Mouse (Mus musculus) left cerebral cortex, postnatal 10 days (tissue): ENCODE data around the gene Fcor. TPM values are rescaled to one million over a fixed set of nuclear protein-coding genes. Genes with fewer than 3 reads are reported as not detected.

ENCODE experiments used
- DNase-seq, 2 experiments: peaks; one replicate each; pipeline ENCODE4 v3.0.0; 2021 to 2022; ENCODE audit warnings: low spot score in 2 of 2, mixed read lengths in 1 of 2; ENCODE audit errors: extremely low spot score in 1 of 2
- intact Hi-C: fragments of 180-260 bp; cut with DNase I; formaldehyde crosslinking; loops from one replicate; pipeline ENCODE4 v1.15.1; 2025
- total RNA-seq, 2 experiments: library from RNA; stranded (reverse); gene quantifications; 2 replicates each; pipeline ENCODE4 v1.2.3; 2021

The Fcor gene
- total RNA-seq = 10 to 100 TPM; 18.6 to 25.9 TPM

DNA sequence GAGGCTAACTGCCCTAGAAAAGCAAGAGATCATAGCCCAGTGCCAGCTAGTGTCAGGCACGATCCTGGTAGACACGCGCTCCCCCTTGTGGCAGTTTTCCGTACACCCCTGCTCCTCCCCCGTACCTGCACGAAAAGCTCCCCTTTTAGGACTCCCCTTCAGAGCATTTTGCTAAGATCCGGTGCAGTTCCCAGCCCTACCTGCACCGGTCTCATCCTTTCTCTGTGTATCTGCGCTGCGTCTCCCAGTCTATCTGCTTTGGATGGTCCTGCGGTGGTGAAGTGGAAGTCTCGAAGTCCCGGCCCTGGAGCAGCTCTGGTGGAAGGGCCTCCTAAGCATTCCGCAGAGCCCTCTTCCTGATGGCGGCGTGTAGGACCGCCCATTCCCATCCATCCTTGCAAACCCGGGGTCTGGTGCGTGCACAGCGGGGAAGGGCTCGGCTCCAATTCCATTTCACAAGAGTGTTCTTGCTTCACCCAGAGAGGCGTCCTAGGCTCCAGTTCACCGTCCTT, at the start of gene Fcor:
Gene Fcor, minus strand, starts transcription at position 383 of the 512 bp plus-strand sequence.
- DNase-seq = peak; percentile 78 to 86
- intact Hi-C loops = loop anchor here (5.0 kb wide), 2 partner anchors 45 to 115 kb away; partner anchors contain the start of gene Pcp2

GRCm38 (mm10) chr8:3721041-3721440, 48.9 kb upstream of the Fcor start:
- intact Hi-C loops = no loop called here
- no peak for DNase-seq

- DNase-seq = no peak
- intact Hi-C loops = no loop called here
Measured at GRCm38 (mm10) chr8:3720551-3720950, 48.4 kb upstream of the Fcor start, which contains the start of gene Clec4g. TSS of gene Clec4g (minus strand) at chr8:3720651.

GRCm38 (mm10) chr8:3718559-3718958, 46.4 kb upstream of the Fcor start:
- intact Hi-C loops = no loop called here
- peak in 1 of 2 experiments; percentile 65 for DNase-seq

GRCm38 (mm10) chr8:3717321-3717954, 45.3 kb upstream of the Fcor start:
- intact Hi-C loops = no loop called here
- no peak for DNase-seq

GRCm38 (mm10) chr8:3711646-3712045, 39.5 kb upstream of the Fcor start:
- DNase-seq = no peak
- intact Hi-C loops = no loop called here

DNA sequence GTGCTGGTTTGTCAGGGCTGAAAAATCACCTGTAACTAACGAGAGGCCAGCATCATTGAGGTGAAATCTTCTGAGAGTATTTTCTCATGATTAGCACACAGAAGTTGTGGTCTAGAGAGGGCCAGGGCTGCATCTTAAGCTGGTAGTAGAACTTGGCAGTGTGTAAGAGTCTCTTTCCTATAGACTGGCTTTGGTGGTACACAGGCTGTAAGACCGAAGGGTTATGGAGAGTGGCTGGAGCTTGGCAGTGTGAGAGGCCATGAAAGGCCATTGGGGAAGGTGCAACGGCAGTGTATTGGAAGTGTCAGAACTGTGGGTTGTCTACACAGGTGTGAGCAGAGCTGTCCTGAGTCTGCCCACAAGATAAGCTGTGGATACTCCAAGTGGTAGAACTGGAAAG, 38.1 kb upstream of the Fcor start:
- intact Hi-C loops = no loop called here
- DNase-seq = no peak

GRCm38 (mm10) chr8:3707611-3708010, 35.4 kb upstream of the Fcor start:
- intact Hi-C loops = no loop called here
- no peak for DNase-seq

DNA sequence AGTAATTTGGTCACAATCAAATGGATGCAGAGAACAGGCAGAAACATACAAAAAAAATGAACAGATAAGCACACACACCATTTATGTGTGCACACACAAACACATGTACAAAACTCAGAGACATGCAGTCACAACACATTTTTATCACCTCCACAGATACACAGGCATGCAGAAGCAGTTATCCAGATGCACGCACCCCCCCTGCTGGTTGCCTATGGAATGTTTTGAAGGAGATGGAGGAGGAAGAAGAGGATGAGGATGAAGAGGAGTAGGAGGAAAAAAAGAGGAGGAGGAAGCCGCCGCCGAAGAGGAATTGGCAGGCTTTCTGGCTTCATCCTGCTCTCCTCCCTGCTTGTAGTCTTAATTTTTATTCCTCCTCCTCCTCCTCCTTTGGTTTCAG, 33.5 kb upstream of the Fcor start:
- no peak for DNase-seq
- intact Hi-C loops = no loop called here

- DNase-seq = no peak
- intact Hi-C loops = no loop called here
Measured at GRCm38 (mm10) chr8:3701491-3701890, 29.3 kb upstream of the Fcor start.

DNA sequence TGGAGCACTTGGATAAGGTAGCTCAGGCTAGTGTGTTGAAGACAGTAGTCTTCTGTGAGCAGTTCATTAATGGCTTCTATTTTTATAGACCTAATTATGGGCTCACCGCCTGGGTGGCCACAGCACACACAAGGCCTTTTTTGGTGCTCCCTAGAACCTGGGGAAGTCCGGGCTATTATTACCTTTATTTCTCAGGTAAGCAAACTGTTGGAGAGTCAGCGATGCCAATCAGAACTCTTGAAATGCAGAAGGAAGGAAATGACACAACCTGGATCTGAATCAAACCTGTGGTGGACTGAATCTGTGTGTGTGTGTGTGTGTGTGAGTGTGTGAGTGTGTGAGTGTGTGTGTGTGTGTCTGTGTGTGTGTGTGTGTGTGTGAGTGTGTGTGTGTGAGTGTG, 22.0 kb upstream of the Fcor start, which contains the start of gene Fcer2a:
Gene Fcer2a, minus strand, starts transcription at position 55 of the 400 bp plus-strand sequence.
- intact Hi-C loops = no loop called here
- no peak for DNase-seq

- intact Hi-C loops = no loop called here
- DNase-seq = no peak
Measured at GRCm38 (mm10) chr8:3690774-3691173, 18.6 kb upstream of the Fcor start.

- intact Hi-C loops = no loop called here
- DNase-seq = no peak
Measured at GRCm38 (mm10) chr8:3687537-3687936, 15.4 kb upstream of the Fcor start.

DNA sequence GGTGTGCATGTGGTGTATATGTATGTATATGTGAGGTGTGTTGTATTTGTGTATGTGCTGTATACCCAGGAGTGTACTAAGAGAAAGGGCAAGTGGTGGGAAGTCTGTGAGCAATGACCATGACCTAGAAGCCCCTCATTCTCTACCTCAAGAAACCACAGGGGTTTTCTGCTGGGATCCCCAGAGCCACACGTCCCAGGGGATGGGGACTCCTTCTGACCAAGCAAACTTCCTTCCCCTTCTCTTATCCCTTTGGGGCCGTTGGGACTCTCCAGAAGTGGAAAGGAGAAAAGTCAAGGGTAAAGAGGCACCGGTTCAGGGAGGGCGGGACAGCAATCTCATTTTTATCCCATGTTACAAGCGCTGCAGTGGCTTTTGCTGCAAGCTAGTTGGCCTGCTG, 13.3 kb upstream of the Fcor start:
- DNase-seq = no peak
- intact Hi-C loops = no loop called here

- intact Hi-C loops = no loop called here
- DNase-seq = no peak
Measured at GRCm38 (mm10) chr8:3684530-3684929, 12.4 kb upstream of the Fcor start.

GRCm38 (mm10) chr8:3683408-3684176, 11.4 kb upstream of the Fcor start:
- no peak for DNase-seq
- intact Hi-C loops = no loop called here

DNA sequence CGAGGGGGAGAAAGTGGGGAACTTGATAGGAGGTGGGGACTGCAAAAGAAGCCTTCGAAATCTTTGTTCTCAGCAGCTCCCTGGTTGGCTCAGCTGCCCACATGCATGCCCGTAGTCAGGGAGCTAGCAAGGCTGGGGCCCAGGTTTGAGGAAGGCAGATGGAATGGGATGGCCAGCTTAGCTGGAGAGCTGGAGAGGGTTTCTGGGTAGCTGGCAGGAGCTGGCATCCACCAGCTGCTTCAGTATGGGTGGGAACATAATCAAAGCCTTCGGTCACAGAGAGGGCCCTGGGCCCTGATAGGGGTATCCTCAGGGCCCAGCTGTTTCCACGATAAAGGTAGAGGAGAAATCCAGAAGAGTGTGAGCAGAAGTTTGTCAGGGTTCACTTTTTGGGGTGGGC, 10.3 kb upstream of the Fcor start:
- intact Hi-C loops = no loop called here
- no peak for DNase-seq

DNA sequence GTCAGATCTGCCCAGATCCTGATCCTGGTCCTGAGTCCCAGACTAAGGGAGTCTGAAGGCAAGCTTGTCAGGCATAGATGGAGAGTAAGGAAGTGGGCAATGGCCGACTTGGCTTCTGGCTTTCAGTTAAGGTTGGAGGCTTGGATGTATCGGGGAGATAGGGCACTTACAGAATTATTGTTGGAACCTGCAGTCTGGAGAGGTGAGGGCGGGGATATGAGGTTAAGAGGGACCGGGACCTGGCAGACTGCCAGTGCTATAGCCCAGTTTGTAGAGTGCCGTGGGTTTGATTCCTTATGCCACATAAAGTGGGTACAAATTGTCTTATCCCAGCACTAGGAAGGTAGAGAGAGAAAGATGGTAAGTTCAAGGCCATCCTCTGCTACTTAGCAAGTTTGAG, 7.5 kb upstream of the Fcor start:
- DNase-seq = no peak
- intact Hi-C loops = no loop called here

DNA sequence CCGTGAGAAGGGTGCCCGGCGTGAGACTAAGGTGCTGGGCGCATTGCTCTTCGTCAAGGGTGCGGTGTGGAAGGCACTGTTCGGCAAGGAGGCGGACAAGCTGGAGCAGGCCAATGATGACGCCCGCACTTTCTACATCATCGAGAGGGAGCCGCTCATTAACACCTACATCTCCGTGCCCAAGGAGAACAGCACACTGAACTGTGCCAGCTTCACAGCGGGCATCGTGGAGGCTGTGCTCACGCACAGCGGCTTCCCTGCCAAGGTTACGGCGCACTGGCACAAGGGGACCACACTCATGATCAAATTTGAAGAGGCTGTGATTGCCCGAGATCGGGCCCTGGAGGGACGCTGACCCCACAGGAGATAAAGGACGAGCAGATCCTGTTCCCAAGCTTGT, 7.1 kb upstream of the Fcor start:
- no peak for DNase-seq
- intact Hi-C loops = no loop called here

DNA sequence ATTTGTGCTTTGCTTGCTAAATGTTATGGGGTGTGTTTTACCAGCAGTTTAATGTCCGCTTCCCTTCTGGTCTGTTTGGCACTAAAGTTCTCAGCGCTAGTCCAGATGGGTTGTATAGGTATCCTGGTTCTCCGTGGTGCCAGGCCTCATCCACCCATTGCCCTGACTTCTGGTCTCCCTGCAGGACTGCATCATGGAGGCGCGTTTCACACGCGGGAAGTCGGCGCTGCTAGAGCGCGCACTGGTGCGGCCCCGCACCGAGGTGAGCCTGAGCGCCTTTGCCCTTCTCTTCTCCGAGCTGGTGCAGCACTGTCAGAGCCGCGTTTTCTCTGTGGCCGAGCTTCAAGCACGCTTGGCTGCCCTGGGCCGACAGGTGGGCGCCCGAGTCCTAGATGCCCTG, 6.7 kb upstream of the Fcor start:
- intact Hi-C loops = no loop called here
- peak in 1 of 2 experiments; percentile 42 for DNase-seq
